Mouse (Mus musculus) intestine, postnatal 0 days (tissue): ENCODE results near the gene Megf11. TPM values are rescaled to one million over a fixed set of nuclear protein-coding genes. Genes with fewer than 3 reads are reported as not detected.

ENCODE experiments used
- ATAC-seq: fragments of 200-750 bp; cut with Nextera tagmentation; 2 replicates; pipeline ENCODE4 v1.8.0; 2017; ENCODE audit warnings: mild to moderate bottlenecking, moderate TSS enrichment, moderate library complexity
- H3K27ac ChIP-seq: fragments of 300-500 bp; sonication (generic); 2 replicates; pipeline ENCODE4 v1.5.1; 2014; ENCODE audit warnings: mild to moderate bottlenecking, low read depth, low read length, moderate library complexity
- H3K27me3 ChIP-seq: fragments of 300-500 bp; sonication (generic); replicated peaks from 2 replicates; pipeline ENCODE4 v1.6.1; 2014; ENCODE audit warnings: low read length, mixed read lengths; ENCODE audit not compliant: control insufficient read depth, insufficient read depth
- H3K36me3 ChIP-seq: fragments of 300-500 bp; sonication (generic); 2 replicates; pipeline ENCODE4 v1.6.1; 2014; ENCODE audit warnings: mild to moderate bottlenecking, moderate library complexity; ENCODE audit not compliant: control insufficient read depth, insufficient read depth
- H3K4me1 ChIP-seq: fragments of 300-500 bp; sonication (generic); replicated peaks from 2 replicates; pipeline ENCODE4 v1.6.1; 2014; ENCODE audit warnings: antibody characterized with exemption, low read length, mixed read lengths; ENCODE audit not compliant: control insufficient read depth, insufficient read depth
- H3K4me2 ChIP-seq: fragments of 300-500 bp; sonication (generic); replicated peaks from 2 replicates; pipeline ENCODE4 v1.6.1; 2014; ENCODE audit warnings: low read depth, mild to moderate bottlenecking, moderate library complexity
- H3K4me3 ChIP-seq: fragments of 300-500 bp; sonication (generic); 2 replicates; pipeline ENCODE4 v1.5.1; 2014; ENCODE audit warnings: low read depth, low read length
- H3K9ac ChIP-seq: fragments of 300-500 bp; sonication (generic); 2 replicates; pipeline ENCODE4 v1.6.1; 2014; ENCODE audit warnings: mild to moderate bottlenecking, low read depth, low read length
- H3K9me3 ChIP-seq: fragments of 300-500 bp; sonication (generic); 2 replicates; pipeline ENCODE4 v1.6.1; 2016; ENCODE audit warnings: mixed run types; ENCODE audit not compliant: control insufficient read depth
- CTCF ChIP-seq: sonication (generic); IDR thresholded peaks from 2 replicates; pipeline ENCODE4 v1.5.1; 2016; ENCODE audit warnings: low read depth, mild to moderate bottlenecking, control low read depth, antibody characterized with exemption, moderate library complexity
- WGBS: fragments of 180-500 bp; shearing (Covaris S2); extraction: QIAGEN DNeasy Blood & Tissue Kit; methylation state at CpG from one replicate; pipeline ENCODE4 v1.1.7; 2014; 5-methylcytosine and 5-hydroxymethylcytosine counted together
- polyA plus RNA-seq: library from polyadenylated mRNA; unstranded; fragments of >200 nt; fragmentation: Nextera tagmentation; extraction: Ambion mirVana; gene quantifications from 2 replicates; pipeline ENCODE4 v1.2.1, GENCODE M21; 2015

The Megf11 gene
- polyA plus RNA-seq, 1 experiment from 2014 or later = 0.69 TPM

DNA sequence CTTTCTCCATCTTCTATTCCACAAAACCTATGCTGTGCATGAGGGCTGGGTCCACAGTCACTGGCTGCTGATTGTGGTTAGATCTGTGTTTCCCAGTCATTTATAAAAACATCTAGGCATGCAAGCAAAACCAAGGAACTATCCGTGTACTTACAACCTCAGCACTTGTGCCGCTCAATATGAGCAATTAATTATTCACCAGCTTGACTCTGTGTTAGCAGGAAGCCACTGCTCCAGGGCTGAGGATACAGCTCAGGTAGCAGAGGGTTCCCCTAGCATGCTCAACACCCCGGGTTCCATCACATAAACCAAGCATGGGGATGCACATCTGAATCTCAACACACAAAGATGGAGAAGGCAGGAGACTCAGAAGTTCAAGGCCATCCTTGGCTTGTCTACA, 233.0 kb downstream of the Megf11 start:
- Histone ChIP-seq H3K27ac (no peak overlapping the region), H3K4me2 (peak overlapping the region; percentile 25; the same call in 1 of the 2 replicates), H3K9me3 (no peaks in the 10 kb centered on the region), H3K27me3 (no peaks in the 10 kb centered on the region), H3K4me1 (no peaks in the 10 kb centered on the region), H3K36me3 (no peaks in the 10 kb centered on the region), H3K4me3 (no peak overlapping the region), H3K9ac (no peak overlapping the region)
- no peak for ATAC-seq
- TF ChIP-seq CTCF = no peak
- 44% methylated on average over 3 of the region's 3 CpGs for WGBS

DNA sequence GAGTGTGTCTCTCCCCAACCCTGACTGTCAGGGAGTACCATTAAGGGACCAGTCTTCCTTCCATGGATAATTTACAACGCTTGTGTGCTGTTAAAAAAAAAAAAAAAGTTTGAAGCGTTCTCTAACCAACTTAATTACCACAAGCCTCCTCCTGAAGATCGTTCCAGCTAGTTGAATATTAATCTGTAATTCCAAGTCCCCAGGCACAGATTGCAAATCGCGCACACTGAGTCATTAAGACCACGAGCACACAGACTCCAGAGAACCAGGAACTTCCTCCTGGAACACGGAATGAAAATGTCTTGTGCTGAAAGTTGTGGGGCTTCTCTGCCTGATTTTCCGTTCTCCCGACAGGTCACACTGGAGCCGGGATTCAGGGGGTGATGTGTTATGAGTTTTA, 234.0 kb downstream of the Megf11 start:
- Histone ChIP-seq H3K4me2 (no peak overlapping the region), H3K36me3 (no peaks in the 10 kb centered on the region), H3K9ac (no peak overlapping the region), H3K27me3 (no peaks in the 10 kb centered on the region), H3K27ac (peak overlapping the region; percentile 64), H3K9me3 (no peaks in the 10 kb centered on the region), H3K4me1 (no peaks in the 10 kb centered on the region), H3K4me3 (no peak overlapping the region)
- TF ChIP-seq CTCF = no peak
- no peak for ATAC-seq
- WGBS = 32% methylated on average over 10 of the region's 10 CpGs

DNA sequence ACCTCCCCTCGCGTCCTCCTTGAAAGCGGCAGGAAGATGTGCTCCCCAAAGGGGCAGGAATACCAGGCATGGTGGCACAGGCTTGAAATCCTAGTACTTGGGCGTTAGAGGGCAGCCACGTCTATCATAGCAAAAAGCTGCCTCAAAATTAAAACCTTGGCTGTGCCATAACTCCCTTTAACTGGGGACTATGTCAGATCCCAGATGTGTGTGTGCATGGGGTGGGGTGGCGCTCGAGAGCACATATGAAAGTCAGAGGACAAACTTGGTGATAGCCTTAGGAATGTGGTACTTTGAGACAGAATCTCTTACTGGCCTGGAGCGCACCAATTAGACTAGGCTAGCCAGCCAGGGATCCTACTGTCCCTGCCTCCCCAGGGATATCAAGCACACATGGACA, 235.2 kb downstream of the Megf11 start:
- Histone ChIP-seq H3K36me3 (no peaks in the 10 kb centered on the region), H3K4me2 (no peak overlapping the region), H3K9me3 (no peaks in the 10 kb centered on the region), H3K27ac (no peak overlapping the region), H3K9ac (no peak overlapping the region), H3K4me3 (no peak overlapping the region), H3K27me3 (no peaks in the 10 kb centered on the region), H3K4me1 (no peaks in the 10 kb centered on the region)
- WGBS = 68% methylated on average over 8 of the region's 8 CpGs
- ATAC-seq = no peak
- TF ChIP-seq CTCF = peak; percentile 38

DNA sequence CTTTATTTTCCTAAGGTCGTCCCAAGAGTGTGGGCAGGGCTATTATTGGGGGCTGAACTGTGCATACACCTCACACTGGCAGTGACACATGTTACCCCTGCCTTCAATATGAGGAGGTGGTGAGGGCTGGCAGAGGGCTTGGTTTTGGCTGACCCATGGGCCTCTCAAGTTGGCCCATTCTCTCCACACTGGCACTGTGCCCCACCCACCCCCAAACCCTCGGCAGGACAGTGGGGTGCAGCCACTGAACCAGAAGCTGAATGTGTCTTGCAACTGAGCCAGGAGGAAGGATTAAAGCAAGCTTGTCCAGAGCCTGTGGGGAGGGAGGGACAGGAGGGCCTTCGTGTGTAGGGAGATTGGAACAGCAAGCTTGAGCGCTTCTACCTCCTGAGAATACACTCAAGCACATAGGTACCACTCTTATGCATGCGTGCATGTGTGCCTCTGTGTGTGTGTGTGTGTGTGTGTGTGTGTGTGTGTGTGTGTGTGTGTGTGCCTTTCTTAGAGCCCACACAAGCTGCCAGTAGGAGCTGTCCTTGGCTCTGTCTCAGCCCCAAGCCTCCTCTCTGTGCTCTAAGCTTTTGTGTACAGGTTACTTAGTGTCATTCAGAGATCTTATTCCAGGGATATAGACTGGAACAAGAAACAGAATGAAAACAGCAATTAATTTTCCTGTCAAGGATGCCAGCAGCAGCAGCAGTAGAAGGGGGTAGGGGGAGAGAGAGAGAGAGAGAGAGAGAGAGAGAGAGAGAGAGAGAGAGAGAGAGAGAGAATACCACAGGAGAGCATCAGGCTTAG, 236.3 kb downstream of the Megf11 start:
- Histone ChIP-seq H3K4me3 (no peak overlapping the region), H3K36me3 (no peaks in the 10 kb centered on the region), H3K27me3 (no peaks in the 10 kb centered on the region), H3K27ac (no peak overlapping the region), H3K9me3 (no peaks in the 10 kb centered on the region), H3K9ac (no peak overlapping the region), H3K4me1 (no peaks in the 10 kb centered on the region), H3K4me2 (no peak overlapping the region)
- no peak for TF ChIP-seq CTCF
- WGBS = 71% methylated on average over 5 of the region's 5 CpGs
- no peak for ATAC-seq

DNA sequence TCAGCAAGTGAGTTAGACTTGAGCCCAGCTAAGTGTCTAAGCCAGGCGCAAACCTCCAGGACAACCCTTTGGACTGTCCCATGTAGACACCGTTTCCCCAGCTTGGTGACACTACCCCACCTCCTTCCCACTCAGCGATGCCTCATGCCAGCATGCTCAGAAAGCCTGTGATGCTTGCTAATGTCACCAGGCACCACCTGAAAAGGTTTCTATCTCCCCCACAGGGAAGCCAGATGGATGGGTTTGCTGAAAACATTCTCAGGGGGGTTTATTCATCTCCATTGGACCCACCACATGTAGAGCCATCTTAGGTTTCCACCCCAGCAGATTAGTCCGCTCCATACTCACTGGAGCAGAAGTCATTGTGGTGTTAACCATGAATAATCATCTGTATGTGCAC, 237.9 kb downstream of the Megf11 start:
- Histone ChIP-seq H3K27me3 (no peaks in the 10 kb centered on the region), H3K27ac (no peak overlapping the region)
- no peak for ATAC-seq

DNA sequence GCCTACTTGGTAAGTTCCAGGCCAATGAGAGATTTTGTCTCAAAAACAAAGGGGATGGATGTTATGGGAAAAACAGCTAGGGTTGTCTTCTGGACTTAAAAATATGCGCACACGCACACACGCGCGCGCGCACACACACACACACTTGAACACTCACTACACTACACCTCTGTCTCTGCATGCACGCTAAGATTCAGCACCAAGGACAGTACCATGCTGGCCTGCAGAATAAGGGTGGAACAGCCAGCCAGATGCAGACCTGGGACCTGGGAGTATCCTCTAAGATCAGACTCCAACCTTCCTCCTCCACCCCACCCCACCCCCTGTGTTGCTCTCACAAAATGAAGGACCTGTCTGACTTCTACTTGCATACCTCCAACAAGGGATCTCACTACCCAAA, 239.1 kb downstream of the Megf11 start:
- no peak for ATAC-seq
- H3K27ac ChIP-seq = no peak overlapping the region
- no peaks in the 10 kb centered on the region for H3K4me1 ChIP-seq

More for the DNA sequence above, 237.9 kb downstream of the Megf11 start:
- Histone ChIP-seq H3K36me3 (no peaks in the 10 kb centered on the region), H3K9me3 (no peaks in the 10 kb centered on the region), H3K9ac (no peak overlapping the region), H3K4me2 (no peak overlapping the region), H3K4me1 (no peaks in the 10 kb centered on the region), H3K4me3 (no peak overlapping the region)
- no peak for TF ChIP-seq CTCF
- WGBS = 86% methylated on average over 4 of the region's 4 CpGs

More for the DNA sequence above, 239.1 kb downstream of the Megf11 start:
- TF ChIP-seq CTCF = no peak
- H3K36me3 ChIP-seq = no peaks in the 10 kb centered on the region
- no peak overlapping the region for H3K4me2 ChIP-seq
- H3K4me3 ChIP-seq = no peak overlapping the region
- 59% methylated on average over 8 of the region's 8 CpGs for WGBS
- H3K9me3 ChIP-seq = no peaks in the 10 kb centered on the region
- H3K27me3 ChIP-seq = no peaks in the 10 kb centered on the region
- H3K9ac ChIP-seq = no peak overlapping the region
